Mouse (Mus musculus): ENCODE data around the gene Srd5a1. TPM values are rescaled to one million over a fixed set of nuclear protein-coding genes. Genes with fewer than 3 reads are reported as not detected.
"Not testable (repeated sequence)": the region's sequence is repeated elsewhere in the genome, so short reads cannot be mapped to it uniquely, and the experiment has no call there.

Gene Srd5a1
- polyA plus RNA-seq, 1 experiment, result 3.2 TPM

GRCm38 (mm10) chr13:69640126-69640525, 28.9 kb upstream of the Srd5a1 start:
- H3K27ac ChIP-seq (ENCODE audit: insufficient read depth, low read length), result no peak overlapping the region
- TF ChIP-seq POLR2A (IDR thresholded peaks at IDR 0.05; ENCODE audit: low read depth, low read length) (no peak), CTCF (IDR thresholded peaks at IDR 0.05; ENCODE audit: borderline replicate concordance, insufficient read depth, low read length) (no peak)
- no peaks in the 10 kb centered on the region for H3K4me1 ChIP-seq (ENCODE audit: control insufficient read depth, insufficient read depth, low read length)
- H3K4me3 ChIP-seq (ENCODE audit: insufficient read depth, low read length), result no peak overlapping the region

GRCm38 (mm10) chr13:69639251-69639650, 28.0 kb upstream of the Srd5a1 start:
- TF ChIP-seq POLR2A (IDR thresholded peaks at IDR 0.05; ENCODE audit: low read depth, low read length) (no peak), CTCF (IDR thresholded peaks at IDR 0.05; ENCODE audit: borderline replicate concordance, insufficient read depth, low read length) (no peak)
- no peaks in the 10 kb centered on the region for H3K4me1 ChIP-seq (ENCODE audit: control insufficient read depth, insufficient read depth, low read length)
- no peak overlapping the region for H3K4me3 ChIP-seq (ENCODE audit: insufficient read depth, low read length)
- H3K27ac ChIP-seq (ENCODE audit: insufficient read depth, low read length), result no peak overlapping the region

GRCm38 (mm10) chr13:69638108-69638626, 26.9 kb upstream of the Srd5a1 start:
- H3K4me1 ChIP-seq (ENCODE audit: control insufficient read depth, insufficient read depth, low read length), result no peaks in the 10 kb centered on the region
- H3K27ac ChIP-seq (ENCODE audit: insufficient read depth, low read length), result no peak overlapping the region
- no peak overlapping the region for H3K4me3 ChIP-seq (ENCODE audit: insufficient read depth, low read length)
- TF ChIP-seq CTCF (IDR thresholded peaks at IDR 0.05; ENCODE audit: borderline replicate concordance, insufficient read depth, low read length) (no peak), POLR2A (IDR thresholded peaks at IDR 0.05; ENCODE audit: low read depth, low read length) (no peak)

GRCm38 (mm10) chr13:69637657-69638056, 26.4 kb upstream of the Srd5a1 start:
- no peaks in the 10 kb centered on the region for H3K4me1 ChIP-seq (ENCODE audit: control insufficient read depth, insufficient read depth, low read length)
- H3K4me3 ChIP-seq (ENCODE audit: insufficient read depth, low read length), result no peak overlapping the region
- H3K27ac ChIP-seq (ENCODE audit: insufficient read depth, low read length), result no peak overlapping the region
- TF ChIP-seq CTCF (IDR thresholded peaks at IDR 0.05; ENCODE audit: borderline replicate concordance, insufficient read depth, low read length), result no peak
- no peak for TF ChIP-seq POLR2A (IDR thresholded peaks at IDR 0.05; ENCODE audit: low read depth, low read length)

- Histone ChIP-seq H3K4me1 (ENCODE audit: control insufficient read depth, insufficient read depth, low read length) (no peaks in the 10 kb centered on the region), H3K27ac (ENCODE audit: insufficient read depth, low read length) (no peak overlapping the region), H3K4me3 (ENCODE audit: insufficient read depth, low read length) (no peak overlapping the region)
- TF ChIP-seq CTCF (IDR thresholded peaks at IDR 0.05; ENCODE audit: borderline replicate concordance, insufficient read depth, low read length), result no peak
- no peak for TF ChIP-seq POLR2A (IDR thresholded peaks at IDR 0.05; ENCODE audit: low read depth, low read length)
These were observed 25.6 kb upstream of the Srd5a1 start for GRCm38 (mm10) chr13:69636816-69637215.

GRCm38 (mm10) chr13:69636375-69636774, 25.1 kb upstream of the Srd5a1 start:
- no peak for TF ChIP-seq CTCF (IDR thresholded peaks at IDR 0.05; ENCODE audit: borderline replicate concordance, insufficient read depth, low read length)
- TF ChIP-seq POLR2A (IDR thresholded peaks at IDR 0.05; ENCODE audit: low read depth, low read length), result no peak
- Histone ChIP-seq H3K27ac (ENCODE audit: insufficient read depth, low read length) (no peak overlapping the region), H3K4me3 (ENCODE audit: insufficient read depth, low read length) (no peak overlapping the region), H3K4me1 (ENCODE audit: control insufficient read depth, insufficient read depth, low read length) (no peaks in the 10 kb centered on the region)

- H3K27ac ChIP-seq (ENCODE audit: insufficient read depth, low read length); H3K4me1 ChIP-seq (ENCODE audit: control insufficient read depth, insufficient read depth, low read length); H3K4me3 ChIP-seq (ENCODE audit: insufficient read depth, low read length): not testable (repeated sequence)
These were observed 24.6 kb upstream of the Srd5a1 start for GRCm38 (mm10) chr13:69635836-69636235.

GRCm38 (mm10) chr13:69633988-69634387, 22.7 kb upstream of the Srd5a1 start:
- Histone ChIP-seq H3K4me3 (ENCODE audit: insufficient read depth, low read length) (no peak overlapping the region), H3K27ac (ENCODE audit: insufficient read depth, low read length) (no peak overlapping the region), H3K4me1 (ENCODE audit: control insufficient read depth, insufficient read depth, low read length) (no peaks in the 10 kb centered on the region)
- TF ChIP-seq CTCF (IDR thresholded peaks at IDR 0.05; ENCODE audit: borderline replicate concordance, insufficient read depth, low read length) (no peak), POLR2A (IDR thresholded peaks at IDR 0.05; ENCODE audit: low read depth, low read length) (no peak)

- no peak overlapping the region for H3K4me3 ChIP-seq (ENCODE audit: insufficient read depth, low read length)
These were observed 22.3 kb upstream of the Srd5a1 start for GRCm38 (mm10) chr13:69633551-69633950.

GRCm38 (mm10) chr13:69631659-69632058, 20.4 kb upstream of the Srd5a1 start:
- Histone ChIP-seq H3K4me1 (ENCODE audit: control insufficient read depth, insufficient read depth, low read length) (no peaks in the 10 kb centered on the region), H3K4me3 (ENCODE audit: insufficient read depth, low read length) (no peak overlapping the region), H3K27ac (ENCODE audit: insufficient read depth, low read length) (no peak overlapping the region)
- no peak for TF ChIP-seq CTCF (IDR thresholded peaks at IDR 0.05; ENCODE audit: borderline replicate concordance, insufficient read depth, low read length)
- no peak for TF ChIP-seq POLR2A (IDR thresholded peaks at IDR 0.05; ENCODE audit: low read depth, low read length)

More at GRCm38 (mm10) chr13:69633551-69633950, 22.3 kb upstream of the Srd5a1 start:
- no peak overlapping the region for H3K27ac ChIP-seq (ENCODE audit: insufficient read depth, low read length)
- no peak for TF ChIP-seq POLR2A (IDR thresholded peaks at IDR 0.05; ENCODE audit: low read depth, low read length)
- TF ChIP-seq CTCF (IDR thresholded peaks at IDR 0.05; ENCODE audit: borderline replicate concordance, insufficient read depth, low read length), result no peak
- H3K4me1 ChIP-seq (ENCODE audit: control insufficient read depth, insufficient read depth, low read length), result no peaks in the 10 kb centered on the region

- TF ChIP-seq POLR2A (IDR thresholded peaks at IDR 0.05; ENCODE audit: low read depth, low read length) (no peak), CTCF (IDR thresholded peaks at IDR 0.05; ENCODE audit: borderline replicate concordance, insufficient read depth, low read length) (no peak)
- Histone ChIP-seq H3K4me1 (ENCODE audit: control insufficient read depth, insufficient read depth, low read length) (no peaks in the 10 kb centered on the region), H3K4me3 (ENCODE audit: insufficient read depth, low read length) (no peak overlapping the region), H3K27ac (ENCODE audit: insufficient read depth, low read length) (no peak overlapping the region)
These were observed 19.9 kb upstream of the Srd5a1 start for GRCm38 (mm10) chr13:69631111-69631510.
